Mouse (Mus musculus) erythroblast, embryonic 14.5 days (primary cell): ENCODE results near the gene Lpar2. TPM values are rescaled to one million over a fixed set of nuclear protein-coding genes. Genes with fewer than 3 reads are reported as not detected.

Experiments
- H3K27me3 ChIP-seq: 2 replicates; pipeline ENCODE4 v1.6.1; 2012; ENCODE audit warnings: inconsistent platforms; ENCODE audit not compliant: control insufficient read depth
- H3K36me3 ChIP-seq: 2 replicates; pipeline ENCODE4 v1.6.1; 2012; ENCODE audit warnings: mild to moderate bottlenecking, inconsistent platforms; ENCODE audit not compliant: control insufficient read depth
- H3K4me1 ChIP-seq: 2 replicates; pipeline ENCODE4 v1.6.1; 2012; ENCODE audit warnings: inconsistent platforms; ENCODE audit not compliant: control insufficient read depth
- H3K4me3 ChIP-seq: replicated peaks from 2 replicates; pipeline ENCODE3; 2012; ENCODE audit warnings: moderate library complexity, mild to moderate bottlenecking, inconsistent platforms
- H3K9me3 ChIP-seq: 2 replicates; pipeline ENCODE4 v1.6.1; 2012; ENCODE audit warnings: low read length, inconsistent platforms, mixed read lengths; ENCODE audit not compliant: control insufficient read depth
- GATA1 ChIP-seq: IDR thresholded peaks from 2 replicates; pipeline ENCODE4 v1.6.1; 2012; ENCODE audit warnings: low read length, inconsistent platforms, mixed read lengths
- TAL1 ChIP-seq: IDR thresholded peaks from 3 replicates; pipeline ENCODE4 v1.6.1; 2012; ENCODE audit warnings: low read length, inconsistent platforms, mixed read lengths
- polyA plus RNA-seq: library from polyadenylated mRNA; stranded (reverse); fragments of >175 nt; gene quantifications from 2 replicates; pipeline ENCODE4 v1.2.3, GENCODE M21; 2012

Lpar2 gene
- polyA plus RNA-seq, 1 experiment = 0.01 TPM

GRCm38 (mm10) chr8:69804537-69804936, 17.7 kb upstream of the Lpar2 start:
- TF ChIP-seq GATA1 = no peak
- no peak for TF ChIP-seq TAL1
- Histone ChIP-seq H3K27me3 (no peaks in the 10 kb centered on the region), H3K9me3 (no peaks in the 10 kb centered on the region), H3K4me3 (no peak overlapping the region), H3K36me3 (peaks cover 85% of the 10 kb centered on the region), H3K4me1 (peaks cover 15% of the 10 kb centered on the region)

DNA sequence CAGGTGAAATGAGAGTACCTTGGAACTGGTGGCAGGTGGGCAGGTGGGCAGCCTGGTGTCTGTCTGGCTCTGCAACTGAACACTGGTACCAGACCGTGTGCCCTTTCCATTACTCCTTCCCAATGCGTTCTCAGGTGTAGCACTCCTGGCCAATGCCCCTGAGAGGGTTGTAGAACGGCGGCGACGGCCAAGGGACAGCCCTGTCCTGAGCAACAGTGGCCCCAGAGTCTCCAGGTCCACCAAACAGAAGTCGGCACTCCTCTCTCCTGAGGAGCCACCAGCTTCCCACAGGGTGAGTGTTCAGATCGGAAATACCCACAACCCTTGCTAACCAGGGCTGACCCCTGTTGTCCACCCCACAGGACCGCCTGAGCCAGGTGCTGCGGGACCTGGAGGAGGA, 17.1 kb upstream of the Lpar2 start:
- H3K27me3 ChIP-seq = no peaks in the 10 kb centered on the region
- H3K9me3 ChIP-seq = no peaks in the 10 kb centered on the region
- TF ChIP-seq TAL1 (no peak), GATA1 (no peak)
- H3K4me1 ChIP-seq = peaks cover 15% of the 10 kb centered on the region
- no peak overlapping the region for H3K4me3 ChIP-seq
- peaks cover 80% of the 10 kb centered on the region for H3K36me3 ChIP-seq

GRCm38 (mm10) chr8:69805491-69805890, 16.7 kb upstream of the Lpar2 start:
- H3K4me1 ChIP-seq = peaks cover 15% of the 10 kb centered on the region
- peaks cover 76% of the 10 kb centered on the region for H3K36me3 ChIP-seq
- no peaks in the 10 kb centered on the region for H3K9me3 ChIP-seq
- TF ChIP-seq GATA1 (no peak), TAL1 (no peak)
- no peak overlapping the region for H3K4me3 ChIP-seq
- no peaks in the 10 kb centered on the region for H3K27me3 ChIP-seq

DNA sequence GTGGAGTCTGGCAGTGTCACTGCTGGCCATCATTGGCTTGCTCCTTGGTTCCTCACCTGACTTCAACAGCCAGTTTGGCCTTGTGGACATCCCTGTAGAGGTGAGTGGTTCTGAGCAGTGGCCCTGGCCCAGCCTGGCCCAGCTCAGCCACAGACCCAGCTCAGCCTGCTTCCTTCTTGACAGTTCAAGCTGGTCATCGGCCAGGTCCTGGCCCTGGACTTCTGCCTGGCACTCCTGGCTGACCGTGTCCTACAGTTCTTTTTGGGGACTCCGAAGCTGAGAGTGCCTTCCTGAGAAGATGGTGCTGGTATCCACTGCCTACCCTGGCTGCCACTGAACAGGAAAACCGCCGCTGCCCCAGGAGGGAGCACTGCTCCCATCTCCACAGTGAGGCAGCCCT, 15.0 kb upstream of the Lpar2 start:
- Histone ChIP-seq H3K4me1 (peaks cover 15% of the 10 kb centered on the region), H3K36me3 (peaks cover 60% of the 10 kb centered on the region), H3K9me3 (no peaks in the 10 kb centered on the region), H3K27me3 (no peaks in the 10 kb centered on the region), H3K4me3 (no peak overlapping the region)
- no peak for TF ChIP-seq TAL1
- no peak for TF ChIP-seq GATA1

GRCm38 (mm10) chr8:69808094-69808863, 13.9 kb upstream of the Lpar2 start, which contains the start of gene Gmip:
Gene Gmip (plus strand): TSS chr8:69808679.
- Histone ChIP-seq H3K27me3 (no peaks in the 10 kb centered on the region), H3K4me3 (peak within 1 kb of the TSS; percentile 59), H3K4me1 (peaks cover 15% of the 10 kb centered on the region), H3K9me3 (no peaks in the 10 kb centered on the region), H3K36me3 (peaks cover 49% of the 10 kb centered on the region)
- TF ChIP-seq GATA1 = no peak
- TF ChIP-seq TAL1 = no peak

DNA sequence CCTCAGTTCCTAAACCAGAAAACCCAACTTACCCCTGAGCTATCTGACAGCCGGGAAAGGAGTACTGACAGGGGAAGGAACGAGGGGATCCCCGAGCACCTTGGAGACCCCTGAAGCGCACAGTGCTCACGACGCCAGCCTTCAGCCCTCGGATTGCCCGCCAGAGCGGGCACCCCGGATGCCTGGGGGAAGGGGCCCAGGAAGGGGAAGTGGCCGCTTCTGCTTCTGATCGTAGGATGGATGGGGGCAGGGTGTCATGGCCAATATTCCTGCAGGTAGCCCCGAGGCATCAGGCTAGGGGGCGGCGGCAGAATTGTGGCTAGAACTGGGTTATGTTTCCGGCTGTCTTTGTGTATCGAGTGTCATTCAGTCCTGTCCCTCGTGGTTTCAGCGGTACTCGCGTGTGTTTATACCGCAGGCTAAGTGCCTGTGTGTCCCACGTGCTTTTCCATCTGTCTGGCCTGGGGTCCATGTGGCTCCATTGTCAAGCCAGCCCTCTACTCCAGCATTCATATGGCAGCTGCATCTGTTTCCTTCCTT, 13.3 kb upstream of the Lpar2 start:
- H3K9me3 ChIP-seq = no peaks in the 10 kb centered on the region
- peaks cover 43% of the 10 kb centered on the region for H3K36me3 ChIP-seq
- H3K4me3 ChIP-seq = peak overlapping the region; percentile 59
- no peaks in the 10 kb centered on the region for H3K27me3 ChIP-seq
- TF ChIP-seq TAL1 (no peak), GATA1 (no peak)
- H3K4me1 ChIP-seq = peaks cover 15% of the 10 kb centered on the region

GRCm38 (mm10) chr8:69809820-69810219, 12.4 kb upstream of the Lpar2 start:
- peaks cover 37% of the 10 kb centered on the region for H3K36me3 ChIP-seq
- no peak for TF ChIP-seq TAL1
- no peak for TF ChIP-seq GATA1

GRCm38 (mm10) chr8:69814881-69815280, 7.3 kb upstream of the Lpar2 start:
- Histone ChIP-seq H3K27me3 (no peaks in the 10 kb centered on the region), H3K36me3 (peaks cover 15% of the 10 kb centered on the region), H3K9me3 (no peaks in the 10 kb centered on the region), H3K4me1 (no peaks in the 10 kb centered on the region), H3K4me3 (no peak overlapping the region)
- TF ChIP-seq TAL1 (no peak), GATA1 (no peak)

More at GRCm38 (mm10) chr8:69809820-69810219, 12.4 kb upstream of the Lpar2 start:
- Histone ChIP-seq H3K9me3 (no peaks in the 10 kb centered on the region), H3K27me3 (no peaks in the 10 kb centered on the region), H3K4me3 (no peak overlapping the region), H3K4me1 (peaks cover 15% of the 10 kb centered on the region)

DNA sequence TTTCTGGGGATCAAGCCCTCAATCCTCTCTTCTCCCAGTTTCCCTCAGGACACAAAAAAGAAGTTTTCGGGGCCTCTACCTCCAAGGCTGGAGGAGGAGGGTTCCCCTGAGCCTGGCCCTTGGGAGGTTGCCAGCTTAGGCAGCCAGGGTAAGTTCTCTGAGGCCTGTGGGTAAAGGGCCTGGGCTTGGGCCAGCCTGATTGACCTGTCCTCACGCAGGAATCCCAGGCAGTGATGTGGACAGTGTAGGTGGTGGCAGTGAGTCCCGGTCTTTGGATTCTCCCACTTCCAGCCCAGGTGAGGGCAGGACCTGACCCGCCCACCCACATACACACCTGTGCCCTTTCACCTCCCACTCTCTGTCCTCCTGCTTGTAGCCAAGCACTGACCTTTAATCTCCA, 6.8 kb upstream of the Lpar2 start:
- no peaks in the 10 kb centered on the region for H3K27me3 ChIP-seq
- no peak overlapping the region for H3K4me3 ChIP-seq
- no peaks in the 10 kb centered on the region for H3K9me3 ChIP-seq
- no peaks in the 10 kb centered on the region for H3K4me1 ChIP-seq
- TF ChIP-seq TAL1 (no peak), GATA1 (no peak)
- H3K36me3 ChIP-seq = peaks cover 15% of the 10 kb centered on the region

- no peaks in the 10 kb centered on the region for H3K9me3 ChIP-seq
- peaks cover 13% of the 10 kb centered on the region for H3K36me3 ChIP-seq
- no peak overlapping the region for H3K4me3 ChIP-seq
- no peak for TF ChIP-seq GATA1
- TF ChIP-seq TAL1 = no peak
- H3K27me3 ChIP-seq = peaks cover 13% of the 10 kb centered on the region
- H3K4me1 ChIP-seq = peaks cover 12% of the 10 kb centered on the region
Measured at GRCm38 (mm10) chr8:69820466-69820865, 1.8 kb upstream of the Lpar2 start.
